Mouse (Mus musculus) erythroblast, embryonic 14.5 days (primary cell): ENCODE measurements around the gene Parp6. TPM values are rescaled to one million over a fixed set of nuclear protein-coding genes. Genes with fewer than 3 reads are reported as not detected.

Experiments
- H3K27me3 ChIP-seq: 2 replicates; pipeline ENCODE4 v1.6.1; 2012; ENCODE audit warnings: inconsistent platforms; ENCODE audit not compliant: control insufficient read depth
- H3K36me3 ChIP-seq: 2 replicates; pipeline ENCODE4 v1.6.1; 2012; ENCODE audit warnings: mild to moderate bottlenecking, inconsistent platforms; ENCODE audit not compliant: control insufficient read depth
- H3K4me1 ChIP-seq: 2 replicates; pipeline ENCODE4 v1.6.1; 2012; ENCODE audit warnings: inconsistent platforms; ENCODE audit not compliant: control insufficient read depth
- H3K4me3 ChIP-seq: replicated peaks from 2 replicates; pipeline ENCODE3; 2012; ENCODE audit warnings: moderate library complexity, mild to moderate bottlenecking, inconsistent platforms
- H3K9me3 ChIP-seq: 2 replicates; pipeline ENCODE4 v1.6.1; 2012; ENCODE audit warnings: low read length, inconsistent platforms, mixed read lengths; ENCODE audit not compliant: control insufficient read depth
- GATA1 ChIP-seq: IDR thresholded peaks from 2 replicates; pipeline ENCODE4 v1.6.1; 2012; ENCODE audit warnings: low read length, inconsistent platforms, mixed read lengths
- TAL1 ChIP-seq: IDR thresholded peaks from 3 replicates; pipeline ENCODE4 v1.6.1; 2012; ENCODE audit warnings: low read length, inconsistent platforms, mixed read lengths
- polyA plus RNA-seq: library from polyadenylated mRNA; stranded (reverse); fragments of >175 nt; gene quantifications from 2 replicates; pipeline ENCODE4 v1.2.3, GENCODE M21; 2012

Gene Parp6
- polyA plus RNA-seq, 1 experiment = 0.20 TPM

GRCm38 (mm10) chr9:59589703-59590439 is 27.2 kb upstream of the Parp6 start:
- Histone ChIP-seq H3K4me3 (no peak overlapping the region), H3K36me3 (no peaks in the 10 kb centered on the region), H3K9me3 (no peaks in the 10 kb centered on the region), H3K4me1 (no peaks in the 10 kb centered on the region; the same call in 1 of the 2 replicates), H3K27me3 (peaks cover 63% of the 10 kb centered on the region)
- TF ChIP-seq GATA1 (no peak), TAL1 (no peak)

- peaks cover 49% of the 10 kb centered on the region for H3K27me3 ChIP-seq
- no peaks in the 10 kb centered on the region for H3K36me3 ChIP-seq
- no peaks in the 10 kb centered on the region for H3K9me3 ChIP-seq
Observed at GRCm38 (mm10) chr9:59601661-59602060, 15.4 kb upstream of the Parp6 start.

DNA sequence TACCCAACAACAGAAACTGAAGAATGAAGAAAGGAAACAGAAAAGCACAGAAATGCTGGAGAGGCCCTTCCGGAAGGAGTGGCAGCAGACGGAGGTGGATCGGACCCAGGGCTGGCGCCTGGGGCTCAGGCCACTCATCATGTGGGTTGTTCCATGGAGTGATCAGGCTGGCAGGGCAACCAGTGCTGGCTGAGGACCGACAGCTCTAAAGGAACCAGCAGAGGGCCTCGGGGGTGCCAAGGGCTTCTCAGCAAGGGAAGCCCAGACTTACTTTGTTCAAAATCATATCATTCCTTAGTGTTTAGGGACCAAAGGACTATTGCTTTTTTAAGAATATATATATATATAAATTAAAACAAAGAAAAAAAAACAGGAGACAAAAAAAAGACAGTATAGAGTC is 11.1 kb upstream of the Parp6 start:
- H3K4me1 ChIP-seq = no peaks in the 10 kb centered on the region
- TF ChIP-seq TAL1 = no peak
- no peak for TF ChIP-seq GATA1
- H3K9me3 ChIP-seq = no peaks in the 10 kb centered on the region
- peaks cover 38% of the 10 kb centered on the region for H3K27me3 ChIP-seq
- no peak overlapping the region for H3K4me3 ChIP-seq
- H3K36me3 ChIP-seq = no peaks in the 10 kb centered on the region

More at GRCm38 (mm10) chr9:59601661-59602060, 15.4 kb upstream of the Parp6 start:
- no peak for TF ChIP-seq TAL1
- TF ChIP-seq GATA1 = no peak
- no peaks in the 10 kb centered on the region for H3K4me1 ChIP-seq
- no peak overlapping the region for H3K4me3 ChIP-seq

GRCm38 (mm10) chr9:59610950-59611349 is 6.1 kb upstream of the Parp6 start:
- H3K27me3 ChIP-seq = peaks cover 32% of the 10 kb centered on the region
- H3K9me3 ChIP-seq = no peaks in the 10 kb centered on the region
- H3K4me1 ChIP-seq = no peaks in the 10 kb centered on the region
- TF ChIP-seq GATA1 = no peak
- no peak for TF ChIP-seq TAL1
- no peak overlapping the region for H3K4me3 ChIP-seq
- no peaks in the 10 kb centered on the region for H3K36me3 ChIP-seq

GRCm38 (mm10) chr9:59615797-59616196 is 1.3 kb upstream of the Parp6 start:
- Histone ChIP-seq H3K9me3 (no peaks in the 10 kb centered on the region), H3K4me3 (no peak overlapping the region), H3K27me3 (peaks cover 24% of the 10 kb centered on the region), H3K4me1 (peaks cover 19% of the 10 kb centered on the region), H3K36me3 (no peaks in the 10 kb centered on the region)
- no peak for TF ChIP-seq TAL1
- TF ChIP-seq GATA1 = no peak

- Histone ChIP-seq H3K9me3 (no peaks in the 10 kb centered on the region), H3K27me3 (peaks cover 14% of the 10 kb centered on the region), H3K36me3 (0 out of 2 replicates have a peak, but pooled peaks cover 2% of the 10 kb centered on the region), H3K4me3 (peak overlapping the region; percentile 83), H3K4me1 (peaks cover 19% of the 10 kb centered on the region)
- TF ChIP-seq TAL1 (no peak), GATA1 (no peak)
Observed at GRCm38 (mm10) chr9:59617307-59617973, 356 bp downstream of the Parp6 start.

DNA sequence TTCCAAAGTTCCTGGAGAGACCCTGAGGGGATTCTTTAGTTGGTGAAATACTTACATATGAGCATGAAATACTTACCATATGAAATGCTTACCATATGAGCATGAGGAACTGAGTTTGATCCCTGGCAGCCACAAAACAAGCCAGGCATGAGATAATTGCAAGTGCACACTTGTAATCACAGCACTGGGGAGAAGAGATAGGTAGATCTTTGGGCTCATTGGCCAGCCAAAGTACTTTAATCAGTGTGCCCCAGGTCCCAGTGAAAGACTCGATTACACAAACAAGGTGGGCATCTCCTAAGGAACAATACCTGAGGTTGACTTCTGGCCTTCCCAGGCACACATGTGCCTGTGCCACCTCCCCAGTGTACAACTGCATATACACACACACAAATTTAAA is 21.3 kb downstream of the Parp6 start:
- Histone ChIP-seq H3K27me3 (no peaks in the 10 kb centered on the region), H3K4me1 (peaks cover 11% of the 10 kb centered on the region), H3K36me3 (peaks cover 11% of the 10 kb centered on the region), H3K4me3 (no peak overlapping the region), H3K9me3 (no peaks in the 10 kb centered on the region)
- TF ChIP-seq GATA1 (no peak), TAL1 (no peak)

GRCm38 (mm10) chr9:59639936-59640335 is 22.9 kb downstream of the Parp6 start:
- Histone ChIP-seq H3K9me3 (no peaks in the 10 kb centered on the region), H3K27me3 (no peaks in the 10 kb centered on the region), H3K4me3 (no peak overlapping the region), H3K4me1 (peaks cover 11% of the 10 kb centered on the region), H3K36me3 (peaks cover 9% of the 10 kb centered on the region)
- TF ChIP-seq TAL1 (no peak), GATA1 (no peak)

GRCm38 (mm10) chr9:59641320-59641719 is 24.2 kb downstream of the Parp6 start:
- Histone ChIP-seq H3K4me1 (peaks cover 11% of the 10 kb centered on the region), H3K27me3 (no peaks in the 10 kb centered on the region), H3K9me3 (no peaks in the 10 kb centered on the region), H3K4me3 (no peak overlapping the region), H3K36me3 (peaks cover 9% of the 10 kb centered on the region)
- TF ChIP-seq GATA1 (no peak), TAL1 (no peak)
